Mouse (Mus musculus) heart, adult 2 months (tissue): ENCODE results near the gene Egfl8. TPM values are rescaled to one million over a fixed set of nuclear protein-coding genes. Genes with fewer than 3 reads are reported as not detected.

Experiments used
- DNase-seq, 2 experiments: peaks; one replicate each; pipeline ENCODE4 v3.0.0; 2021
- H3K27ac ChIP-seq: fragments of 200-600 bp; 2 replicates; pipeline ENCODE4 v1.8.1; 2022
- H3K27me3 ChIP-seq: fragments of 200-500 bp; 2 replicates; pipeline ENCODE4 v1.6.1; 2012; ENCODE audit warnings: mild to moderate bottlenecking, low read length, inconsistent platforms, mixed read lengths; ENCODE audit not compliant: control insufficient read depth, insufficient read depth
- H3K36me3 ChIP-seq: fragments of 200-500 bp; 2 replicates; pipeline ENCODE4 v1.6.1; 2012; ENCODE audit warnings: low read length, inconsistent platforms; ENCODE audit not compliant: control insufficient read depth, insufficient read depth
- H3K4me1 ChIP-seq: fragments of 200-500 bp; 2 replicates; pipeline ENCODE4 v1.6.1; 2011; ENCODE audit warnings: low read length; ENCODE audit not compliant: control insufficient read depth, insufficient read depth
- H3K4me3 ChIP-seq: fragments of 200-600 bp; 2 replicates; pipeline ENCODE4 v1.8.1; 2022
- H3K79me2 ChIP-seq: fragments of 200-500 bp; replicated peaks from 2 replicates; pipeline ENCODE4 v1.6.1; 2012; ENCODE audit warnings: mild to moderate bottlenecking, inconsistent platforms, low read length, moderate library complexity, mixed read lengths; ENCODE audit not compliant: control insufficient read depth, insufficient read depth
- H3K9ac ChIP-seq: fragments of 200-500 bp; 2 replicates; pipeline ENCODE4 v1.6.1; 2012; ENCODE audit warnings: low read depth, mild to moderate bottlenecking, control low read depth, inconsistent platforms, low read length, mixed read lengths
- CTCF ChIP-seq: fragments of 200-600 bp; IDR thresholded peaks from 2 replicates; pipeline ENCODE4 v1.8.1; 2022; ENCODE audit warnings: antibody characterized with exemption, mild to moderate bottlenecking, moderate library complexity
- EP300 ChIP-seq: fragments of 200-500 bp; IDR thresholded peaks from 2 replicates; pipeline ENCODE4 v1.6.1; 2011; ENCODE audit warnings: low read depth, low read length, control low read depth; ENCODE audit not compliant: insufficient read depth
- POLR2A ChIP-seq: fragments of 200-500 bp; IDR thresholded peaks from 2 replicates; pipeline ENCODE4 v1.6.1; 2011; ENCODE audit warnings: mild to moderate bottlenecking, low read depth, low read length, control low read depth; ENCODE audit not compliant: insufficient read depth
- WGBS: fragments of 180-500 bp; shearing (Covaris S2); methylation state at CpG from one replicate; pipeline ENCODE4 v1.1.7; 2018; 5-methylcytosine and 5-hydroxymethylcytosine counted together
- intact Hi-C: fragments of 180-260 bp; cut with DNase I; formaldehyde crosslinking; loops from one replicate; pipeline ENCODE4 v1.15.1; 2025
- polyA plus RNA-seq: library from polyadenylated mRNA; depleted of rRNA; stranded (reverse); fragments of >200 nt; gene quantifications from 2 replicates; pipeline ENCODE4 v1.2.3, GENCODE M21; 2012
- total RNA-seq, 2 experiments: library from RNA; stranded (reverse); gene quantifications; 2 replicates each; pipeline ENCODE4 v1.2.3; 2021

The Egfl8 gene
- total and polyA plus RNA-seq, 3 experiments = 1.2 to 2.4 (median 1.8) TPM

DNA sequence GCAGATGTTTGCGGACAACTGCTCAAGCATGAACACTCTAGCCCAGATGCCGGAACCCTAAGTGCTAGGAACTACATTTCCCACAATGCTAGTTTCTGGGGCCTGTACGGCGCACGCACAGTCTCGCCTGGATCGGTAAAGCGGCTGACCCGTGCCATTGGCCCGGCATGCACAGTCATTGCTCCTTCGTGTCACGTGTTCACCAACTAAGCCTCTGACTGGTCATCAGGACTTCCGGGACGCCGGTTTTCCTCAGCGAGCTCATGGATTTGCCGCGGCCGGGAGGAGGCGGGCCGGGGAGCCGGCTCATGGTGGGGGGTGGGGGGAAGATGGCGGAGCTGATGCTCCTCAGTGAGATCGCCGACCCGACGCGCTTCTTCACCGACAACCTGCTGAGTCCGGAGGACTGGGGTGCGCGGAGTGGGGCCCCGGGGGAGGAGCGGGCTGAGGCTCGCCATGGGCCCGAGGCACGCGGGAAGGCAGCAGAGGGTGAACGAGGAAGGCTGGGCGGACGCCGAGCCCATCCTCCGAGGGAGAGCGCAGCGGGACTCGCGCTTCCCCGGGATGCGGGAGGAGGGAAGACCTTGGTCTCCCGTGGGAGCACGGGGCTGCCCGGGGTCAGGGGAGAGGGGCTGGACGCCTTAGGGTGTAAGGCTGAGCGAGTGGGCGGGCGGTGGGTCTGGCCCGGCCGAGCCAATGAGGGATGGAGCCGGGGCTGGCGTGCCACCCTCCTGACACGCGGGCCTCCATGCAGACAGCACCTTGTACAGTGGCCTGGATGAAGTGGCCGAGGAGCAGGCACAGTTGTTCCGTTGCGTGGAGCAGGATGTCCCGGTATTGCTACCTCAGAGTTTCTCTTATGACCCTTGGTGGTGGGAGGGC, 31.4 kb upstream of the Egfl8 start, which contains the start of gene Atf6b:
TSS of gene Atf6b (plus strand) at position 241 of the 882 bp plus-strand sequence.
- Histone ChIP-seq H3K36me3 (no peaks in the 10 kb centered on the region), H3K4me3 (peak within 1 kb of the TSS; percentile 98), H3K9ac (peak within 1 kb of the TSS; percentile 83), H3K79me2 (no peaks in the 10 kb centered on the region; the same call in 1 of the 2 replicates), H3K27ac (peak within 1 kb of the TSS; percentile 84), H3K4me1 (peaks cover 6% of the 10 kb centered on the region), H3K27me3 (no peaks in the 10 kb centered on the region)
- DNase-seq = peak; percentile 89 to 97
- intact Hi-C loops = no loop called here
- under 1% methylated on average over 66 of the region's 66 CpGs for WGBS
- TF ChIP-seq POLR2A (0 out of 2 replicates have a peak, but pooled peaks have one; percentile 39), EP300 (peak; percentile 76; the same call in 1 of the 2 replicates), CTCF (no peak)

DNA sequence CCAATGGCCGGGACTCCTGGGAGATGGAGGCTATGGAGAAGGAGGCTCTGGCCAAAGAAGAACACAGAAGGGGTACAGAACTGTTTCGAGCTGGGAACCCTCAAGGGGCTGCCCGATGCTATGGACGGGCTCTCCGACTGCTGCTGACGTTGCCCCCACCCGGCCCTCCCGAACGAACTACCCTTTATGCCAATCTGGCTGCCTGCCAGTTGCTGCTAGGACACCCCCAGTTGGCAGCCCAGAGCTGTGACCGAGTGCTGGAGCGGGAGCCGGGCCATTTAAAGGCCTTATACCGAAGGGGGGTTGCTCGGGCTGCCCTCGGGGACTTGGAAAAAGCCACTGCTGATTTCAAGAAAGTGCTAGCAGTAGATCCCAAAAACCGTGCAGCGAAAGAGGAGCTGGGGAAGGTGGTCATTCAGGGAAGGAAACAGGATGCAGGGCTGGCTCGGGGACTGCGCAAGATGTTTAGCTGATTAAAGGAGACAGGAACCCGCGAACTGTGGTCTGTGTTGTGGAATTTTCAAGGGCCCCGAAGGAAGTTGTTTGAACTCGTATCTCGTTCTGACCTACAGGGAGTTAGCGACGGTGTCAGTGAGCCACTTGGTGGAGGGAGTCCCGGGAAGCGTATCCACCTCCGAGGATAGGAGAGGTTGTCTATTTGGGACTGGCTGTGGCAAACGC, 30.2 kb upstream of the Egfl8 start:
- intact Hi-C loops = no loop called here
- Histone ChIP-seq H3K27ac (no peak overlapping the region), H3K4me3 (peak overlapping the region; percentile 30; the same call in 1 of the 2 replicates), H3K36me3 (no peaks in the 10 kb centered on the region), H3K9ac (no peak overlapping the region), H3K27me3 (no peaks in the 10 kb centered on the region), H3K79me2 (no peaks in the 10 kb centered on the region; the same call in 1 of the 2 replicates), H3K4me1 (peaks cover 11% of the 10 kb centered on the region)
- peak; percentile 26 to 32 for DNase-seq
- TF ChIP-seq CTCF (no peak), EP300 (no peak), POLR2A (no peak)
- 57% methylated on average over 30 of the region's 30 CpGs for whole genome bisulfite sequencing

- WGBS = 29% methylated on average over 10 of the region's 10 CpGs
- no peak for TF ChIP-seq CTCF
- TF ChIP-seq EP300 = no peak
- TF ChIP-seq POLR2A = no peak
- H3K79me2 ChIP-seq = no peaks in the 10 kb centered on the region; the same call in 1 of the 2 replicates
- intact Hi-C loops = no loop called here
- H3K9ac ChIP-seq = no peak overlapping the region
- DNase-seq = no peak
- no peaks in the 10 kb centered on the region for H3K27me3 ChIP-seq
- peaks cover 12% of the 10 kb centered on the region for H3K4me1 ChIP-seq
- peak overlapping the region; percentile 87 for H3K27ac ChIP-seq
- no peaks in the 10 kb centered on the region for H3K36me3 ChIP-seq
- H3K4me3 ChIP-seq = peak overlapping the region; percentile 69
Measured at GRCm38 (mm10) chr17:34645256-34645829, 29.6 kb upstream of the Egfl8 start.

DNA sequence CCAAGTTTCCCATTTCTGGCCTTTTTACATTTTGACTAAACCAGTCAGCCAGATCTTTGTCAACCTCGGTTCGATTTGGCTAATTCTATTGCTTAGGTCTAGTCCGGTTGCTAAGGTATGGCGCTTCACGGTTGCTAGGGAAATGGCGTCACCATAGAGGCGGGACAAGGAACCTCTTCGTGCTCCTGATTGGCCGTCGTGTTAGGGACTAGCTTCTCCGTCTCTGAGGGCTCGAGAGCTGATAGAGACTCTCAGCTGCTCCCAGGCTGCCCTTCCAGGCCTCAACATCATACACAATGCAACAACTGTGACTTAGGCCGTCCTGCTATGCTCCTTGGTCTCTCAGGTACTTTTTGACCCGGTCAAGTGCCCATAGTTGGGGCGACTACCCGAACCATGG, 28.8 kb upstream of the Egfl8 start, which contains the start of gene Fkbpl:
TSS of gene Fkbpl (plus strand) at position 157 of the 400 bp plus-strand sequence.
- peak within 1 kb of the TSS; percentile 59 for H3K9ac ChIP-seq
- intact Hi-C loops = loop anchor here (1.0 kb wide), 1 partner anchor 16 kb away; the partner anchor contains the start of gene Ppt2
- WGBS = under 1% methylated on average over 16 of the region's 16 CpGs
- no peaks in the 10 kb centered on the region for H3K36me3 ChIP-seq
- H3K27ac ChIP-seq = peak within 1 kb of the TSS; percentile 87
- no peaks in the 10 kb centered on the region; the same call in 1 of the 2 replicates for H3K79me2 ChIP-seq
- DNase-seq = peak; percentile 95 to 96
- H3K27me3 ChIP-seq = no peaks in the 10 kb centered on the region
- TF ChIP-seq POLR2A = peak; percentile 81
- TF ChIP-seq CTCF = no peak
- 0 out of 2 replicates have a peak, but pooled peaks have one; percentile 56 for TF ChIP-seq EP300
- H3K4me3 ChIP-seq = peak within 1 kb of the TSS; percentile 69
- H3K4me1 ChIP-seq = peaks cover 12% of the 10 kb centered on the region

- no peak overlapping the region for H3K9ac ChIP-seq
- H3K4me3 ChIP-seq = no peak overlapping the region
- H3K27ac ChIP-seq = no peak overlapping the region
- H3K27me3 ChIP-seq = no peaks in the 10 kb centered on the region
- H3K79me2 ChIP-seq = no peaks in the 10 kb centered on the region; the same call in 1 of the 2 replicates
- peak in 1 of 2 experiments; percentile 12 for DNase-seq
- TF ChIP-seq EP300 (no peak), CTCF (no peak), POLR2A (no peak)
- no peaks in the 10 kb centered on the region for H3K36me3 ChIP-seq
- 65% methylated on average over 10 of the region's 10 CpGs for WGBS
- intact Hi-C loops = loop anchor here (1.0 kb wide), 1 partner anchor 16 kb away; the partner anchor contains the start of gene Ppt2
- peaks cover 12% of the 10 kb centered on the region for H3K4me1 ChIP-seq
Measured at GRCm38 (mm10) chr17:34643944-34644343, 28.2 kb upstream of the Egfl8 start.
